Mouse (Mus musculus) MEL (cell line): ENCODE data around the gene Psmd3.

Experiments
- CHD2 ChIP-seq: IDR thresholded peaks from 2 replicates; pipeline ENCODE4 v1.6.1; 2011; ENCODE audit warnings: low read length, improper control_type of control experiment
- KAT2A ChIP-seq: conservative IDR thresholded peaks from 2 replicates; pipeline ENCODE4 v1.6.1; 2012; ENCODE audit warnings: low read depth, low read length, improper control_type of control experiment, inconsistent platforms
- POLR2A ChIP-seq, 2 experiments: IDR thresholded peaks; 2 replicates each; pipeline ENCODE4 v1.6.1; 2011 to 2012; ENCODE audit warnings: low read length in 2 of 2, mild to moderate bottlenecking in 2 of 2, control low read depth in 1 of 2, improper control_type of control experiment in 1 of 2, low read depth in 1 of 2, moderate library complexity in 1 of 2; ENCODE audit not compliant: control insufficient read depth in 1 of 2, insufficient read depth in 1 of 2, poor library complexity in 1 of 2
- TBP ChIP-seq: IDR thresholded peaks from 2 replicates; pipeline ENCODE4 v1.8.0; 2011; ENCODE audit warnings: low read depth, low read length, improper control_type of control experiment

- TF ChIP-seq KAT2A (no peak), CHD2 (no peak), TBP (no peak), POLR2A (IDR thresholded peaks at IDR 0.05; ENCODE audit: control insufficient read depth in 1 of 2, insufficient read depth in 1 of 2, low read depth in 1 of 2, low read length in 2 of 2, poor library complexity in 1 of 2) (no peak)
These were observed 53.8 kb downstream of the Psmd3 start for GRCm38 (mm10) chr11:98736176-98736575.
